Mouse (Mus musculus): ENCODE measurements around the gene March9. TPM values are rescaled to one million over a fixed set of nuclear protein-coding genes. Genes with fewer than 3 reads are reported as not detected.

Gene March9
- polyA plus RNA-seq, 1 experiment from 2014 or later: 1.5 TPM

- no peaks in the 10 kb centered on the region for H3K9me3 ChIP-seq
- peak overlapping the region; percentile 53 for H3K4me2 ChIP-seq (replicated peaks)
- peaks cover 26% of the 10 kb centered on the region for H3K4me1 ChIP-seq
- H3K27me3 ChIP-seq: peaks cover 75% of the 10 kb centered on the region
- 0 out of 2 replicates have a peak overlapping the region, but pooled peaks have one; percentile 19 for H3K9ac ChIP-seq
- peaks cover 18% of the 10 kb centered on the region for H3K36me3 ChIP-seq
- peak overlapping the region; percentile 28 for H3K4me3 ChIP-seq
- H3K27ac ChIP-seq: no peak overlapping the region
- WGBS: 8% methylated on average over 43 of the region's 51 CpGs
- ATAC-seq (ENCODE audit: low FRiP score, low read depth): 0 out of 2 replicates have a peak, but pooled peaks have one; percentile 13
Measured at GRCm38 (mm10) chr10:127091507-127092396, 31.8 kb upstream of the March9 start.

GRCm38 (mm10) chr10:127090560-127091411, 30.8 kb upstream of the March9 start:
- Histone ChIP-seq H3K4me3 (peak overlapping the region; percentile 28), H3K4me2 (replicated peaks) (peak overlapping the region; percentile 53), H3K36me3 (peaks cover 8% of the 10 kb centered on the region), H3K27ac (no peak overlapping the region), H3K4me1 (peaks cover 26% of the 10 kb centered on the region), H3K27me3 (peaks cover 81% of the 10 kb centered on the region), H3K9ac (0 out of 2 replicates have a peak overlapping the region, but pooled peaks have one; percentile 13), H3K9me3 (no peaks in the 10 kb centered on the region)
- peak; percentile 21; the same call in 1 of the 2 replicates for ATAC-seq (ENCODE audit: low FRiP score, low read depth)
- WGBS: 6% methylated on average over 57 of the region's 57 CpGs

- ATAC-seq (ENCODE audit: low FRiP score, low read depth): no peak
- H3K9ac ChIP-seq: no peak overlapping the region
- no peak overlapping the region for H3K4me2 ChIP-seq (replicated peaks)
- H3K4me3 ChIP-seq: no peak overlapping the region
- H3K36me3 ChIP-seq: no peaks in the 10 kb centered on the region
- H3K27ac ChIP-seq: no peak overlapping the region
- H3K4me1 ChIP-seq: peaks cover 18% of the 10 kb centered on the region
- peaks cover 96% of the 10 kb centered on the region for H3K27me3 ChIP-seq
- WGBS: 67% methylated on average over 6 of the region's 6 CpGs
- H3K9me3 ChIP-seq: no peaks in the 10 kb centered on the region
Measured at GRCm38 (mm10) chr10:127085633-127086032, 25.6 kb upstream of the March9 start.

GRCm38 (mm10) chr10:127085052-127085451, 25.1 kb upstream of the March9 start:
- H3K9me3 ChIP-seq: no peaks in the 10 kb centered on the region
- H3K27me3 ChIP-seq: peaks cover 96% of the 10 kb centered on the region
- H3K4me2 ChIP-seq (replicated peaks): no peak overlapping the region
- no peak overlapping the region for H3K9ac ChIP-seq
- H3K36me3 ChIP-seq: no peaks in the 10 kb centered on the region
- H3K27ac ChIP-seq: no peak overlapping the region
- ATAC-seq (ENCODE audit: low FRiP score, low read depth): no peak
- no peak overlapping the region for H3K4me3 ChIP-seq
- H3K4me1 ChIP-seq: peaks cover 21% of the 10 kb centered on the region
- WGBS: 72% methylated on average over 9 of the region's 9 CpGs

- Histone ChIP-seq H3K9ac (no peak overlapping the region), H3K4me2 (replicated peaks) (no peak overlapping the region), H3K9me3 (no peaks in the 10 kb centered on the region), H3K4me1 (peaks cover 32% of the 10 kb centered on the region), H3K4me3 (no peak overlapping the region), H3K27me3 (peaks cover 96% of the 10 kb centered on the region), H3K27ac (no peak overlapping the region), H3K36me3 (no peaks in the 10 kb centered on the region)
- WGBS: 46% methylated on average over 5 of the region's 5 CpGs
- ATAC-seq (ENCODE audit: low FRiP score, low read depth): no peak
Measured at GRCm38 (mm10) chr10:127083915-127084306, 23.9 kb upstream of the March9 start.

GRCm38 (mm10) chr10:127083292-127083914, 23.4 kb upstream of the March9 start:
- Histone ChIP-seq H3K9me3 (no peaks in the 10 kb centered on the region), H3K9ac (no peak overlapping the region), H3K4me3 (no peak overlapping the region), H3K4me2 (replicated peaks) (no peak overlapping the region), H3K4me1 (peaks cover 34% of the 10 kb centered on the region), H3K27ac (no peak overlapping the region), H3K36me3 (no peaks in the 10 kb centered on the region), H3K27me3 (peaks cover 96% of the 10 kb centered on the region)
- no peak for ATAC-seq (ENCODE audit: low FRiP score, low read depth)
- 27% methylated on average over 8 of the region's 8 CpGs for WGBS

GRCm38 (mm10) chr10:127081996-127082620, 22.1 kb upstream of the March9 start:
- ATAC-seq (ENCODE audit: low FRiP score, low read depth): peak; percentile 46
- H3K9ac ChIP-seq: no peak overlapping the region; the same call in 1 of the 2 replicates
- no peaks in the 10 kb centered on the region for H3K36me3 ChIP-seq
- H3K27me3 ChIP-seq: peaks cover 96% of the 10 kb centered on the region
- H3K4me1 ChIP-seq: peaks cover 41% of the 10 kb centered on the region
- whole genome bisulfite sequencing: 32% methylated on average over 8 of the region's 8 CpGs
- H3K4me2 ChIP-seq (replicated peaks): peak overlapping the region; percentile 98
- no peak overlapping the region for H3K27ac ChIP-seq
- peak overlapping the region; percentile 33; the same call in 1 of the 2 replicates for H3K4me3 ChIP-seq
- no peaks in the 10 kb centered on the region for H3K9me3 ChIP-seq

GRCm38 (mm10) chr10:127080901-127081780, 21.2 kb upstream of the March9 start:
- H3K9me3 ChIP-seq: no peaks in the 10 kb centered on the region
- H3K27me3 ChIP-seq: peaks cover 97% of the 10 kb centered on the region
- peak overlapping the region; percentile 54 for H3K9ac ChIP-seq
- H3K4me2 ChIP-seq (replicated peaks): peak overlapping the region; percentile 98
- peaks cover 41% of the 10 kb centered on the region for H3K4me1 ChIP-seq
- H3K36me3 ChIP-seq: no peaks in the 10 kb centered on the region
- H3K27ac ChIP-seq: no peak overlapping the region
- H3K4me3 ChIP-seq: peak overlapping the region; percentile 56
- 1% methylated on average over 48 of the region's 48 CpGs for WGBS
- no peak for ATAC-seq (ENCODE audit: low FRiP score, low read depth)

- Histone ChIP-seq H3K4me3 (peak overlapping the region; percentile 56), H3K4me2 (replicated peaks) (peak overlapping the region; percentile 98), H3K36me3 (no peaks in the 10 kb centered on the region), H3K27me3 (peaks cover 100% of the 10 kb centered on the region), H3K27ac (no peak overlapping the region), H3K9ac (peak overlapping the region; percentile 70), H3K4me1 (peaks cover 41% of the 10 kb centered on the region), H3K9me3 (no peaks in the 10 kb centered on the region)
- peak; percentile 7; the same call in 1 of the 2 replicates for ATAC-seq (ENCODE audit: low FRiP score, low read depth)
- 1% methylated on average over 67 of the region's 70 CpGs for WGBS
Measured at GRCm38 (mm10) chr10:127079665-127080391, 19.8 kb upstream of the March9 start.
